Mouse (Mus musculus) kidney, embryonic 14.5 days (tissue): ENCODE measurements around the gene Lrp8. TPM values are rescaled to one million over a fixed set of nuclear protein-coding genes. Genes with fewer than 3 reads are reported as not detected.

Source experiments
- ATAC-seq: fragments of 200-750 bp; cut with Nextera tagmentation; 2 replicates; pipeline ENCODE4 v1.8.0; 2017; ENCODE audit warnings: moderate number of reproducible peaks, mild to moderate bottlenecking, moderate TSS enrichment, moderate library complexity; ENCODE audit not compliant: low FRiP score, low TSS enrichment
- H3K27ac ChIP-seq: fragments of 300-500 bp; sonication (generic); 2 replicates; pipeline ENCODE4 v1.5.1; 2014; ENCODE audit warnings: low read depth, mild to moderate bottlenecking, low read length, moderate library complexity, mixed read lengths
- H3K27me3 ChIP-seq: fragments of 300-500 bp; sonication (generic); 2 replicates; pipeline ENCODE4 v1.6.1; 2014; ENCODE audit warnings: mild to moderate bottlenecking, low read length; ENCODE audit not compliant: control insufficient read depth, insufficient read depth
- H3K36me3 ChIP-seq: fragments of 300-500 bp; sonication (generic); 2 replicates; pipeline ENCODE4 v1.6.1; 2014; ENCODE audit warnings: low read length, mixed read lengths; ENCODE audit not compliant: control insufficient read depth, insufficient read depth
- H3K4me1 ChIP-seq: fragments of 300-500 bp; sonication (generic); 2 replicates; pipeline ENCODE4 v1.6.1; 2014; ENCODE audit warnings: low read length, mixed read lengths; ENCODE audit not compliant: control insufficient read depth, insufficient read depth
- H3K4me2 ChIP-seq: fragments of 300-500 bp; sonication (generic); replicated peaks from 2 replicates; pipeline ENCODE4 v1.6.1; 2014; ENCODE audit warnings: low read depth, mild to moderate bottlenecking, low read length
- H3K4me3 ChIP-seq: fragments of 300-500 bp; sonication (generic); 2 replicates; pipeline ENCODE4 v1.5.1; 2014; ENCODE audit warnings: mild to moderate bottlenecking, low read length
- H3K9ac ChIP-seq: fragments of 300-500 bp; sonication (generic); 2 replicates; pipeline ENCODE4 v1.6.1; 2014; ENCODE audit warnings: low read depth, mild to moderate bottlenecking, low read length, moderate library complexity
- H3K9me3 ChIP-seq: fragments of 300-500 bp; sonication (generic); 2 replicates; pipeline ENCODE4 v1.6.1; 2016; ENCODE audit warnings: low read length; ENCODE audit not compliant: control insufficient read depth
- WGBS: fragments of 180-500 bp; shearing (Covaris S2); extraction: QIAGEN DNeasy Blood & Tissue Kit; methylation state at CpG from one replicate; pipeline ENCODE4 v1.1.7; 2014; 5-methylcytosine and 5-hydroxymethylcytosine counted together
- polyA plus RNA-seq: library from polyadenylated mRNA; unstranded; fragments of >200 nt; fragmentation: Nextera tagmentation; extraction: Ambion mirVana; gene quantifications from 2 replicates; pipeline ENCODE4 v1.2.1, GENCODE M21; 2014

Gene Lrp8
- polyA plus RNA-seq, 1 experiment from 2014 or later = 4.2 TPM

GRCm38 (mm10) chr4:107879254-107880050, 77.4 kb downstream of the Lrp8 start, which contains the start of gene Magoh:
TSS of gene Magoh (plus strand) at chr4:107879755.
- Histone ChIP-seq H3K9me3 (no peaks in the 10 kb centered on the region), H3K4me3 (peak within 1 kb of the TSS; percentile 79), H3K4me2 (peak within 1 kb of the TSS; percentile 86), H3K27me3 (no peaks in the 10 kb centered on the region), H3K36me3 (peaks cover 37% of the 10 kb centered on the region), H3K4me1 (peaks cover 5% of the 10 kb centered on the region; the same call in 1 of the 2 replicates), H3K27ac (no peak within 1 kb of the TSS), H3K9ac (peak within 1 kb of the TSS; percentile 82)
- 3% methylated on average over 48 of the region's 48 CpGs for WGBS
- peak; percentile 97 for ATAC-seq

GRCm38 (mm10) chr4:107881631-107882030, 79.6 kb downstream of the Lrp8 start:
- Histone ChIP-seq H3K4me3 (no peak overlapping the region), H3K9me3 (no peaks in the 10 kb centered on the region), H3K4me2 (no peak overlapping the region), H3K27ac (no peak overlapping the region), H3K9ac (no peak overlapping the region), H3K4me1 (peaks cover 5% of the 10 kb centered on the region; the same call in 1 of the 2 replicates), H3K36me3 (peaks cover 58% of the 10 kb centered on the region), H3K27me3 (no peaks in the 10 kb centered on the region)
- ATAC-seq = no peak
- WGBS = 94% methylated on average over 1 of the region's 1 CpGs

- no peak overlapping the region for H3K9ac ChIP-seq
- ATAC-seq = no peak
- no peak overlapping the region for H3K4me2 ChIP-seq
- H3K4me1 ChIP-seq = peaks cover 7% of the 10 kb centered on the region; the same call in 1 of the 2 replicates
- no peaks in the 10 kb centered on the region for H3K27me3 ChIP-seq
- H3K9me3 ChIP-seq = no peaks in the 10 kb centered on the region
- H3K27ac ChIP-seq = no peak overlapping the region
- peaks cover 62% of the 10 kb centered on the region for H3K36me3 ChIP-seq
- 88% methylated on average over 7 of the region's 7 CpGs for WGBS
- H3K4me3 ChIP-seq = no peak overlapping the region
These were observed 84.3 kb downstream of the Lrp8 start for GRCm38 (mm10) chr4:107886371-107886770.

- H3K4me3 ChIP-seq = peak overlapping the region; percentile 53
- H3K4me2 ChIP-seq = peak overlapping the region; percentile 88
- H3K9ac ChIP-seq = peak overlapping the region; percentile 69
- H3K4me1 ChIP-seq = peaks cover 7% of the 10 kb centered on the region; the same call in 1 of the 2 replicates
- H3K9me3 ChIP-seq = no peaks in the 10 kb centered on the region
- ATAC-seq = peak; percentile 38; the same call in 1 of the 2 replicates
- 0% methylated on average over 12 of the region's 12 CpGs for WGBS
- H3K36me3 ChIP-seq = peaks cover 57% of the 10 kb centered on the region
- no peaks in the 10 kb centered on the region for H3K27me3 ChIP-seq
- H3K27ac ChIP-seq = peak overlapping the region; percentile 83; the same call in 1 of the 2 replicates
These were observed 87.3 kb downstream of the Lrp8 start for GRCm38 (mm10) chr4:107889385-107889730.

- Histone ChIP-seq H3K4me1 (peaks cover 7% of the 10 kb centered on the region; the same call in 1 of the 2 replicates), H3K36me3 (peaks cover 55% of the 10 kb centered on the region), H3K9ac (peak within 1 kb of the TSS; percentile 69), H3K4me3 (peak within 1 kb of the TSS; percentile 53), H3K27ac (peak within 1 kb of the TSS; percentile 83), H3K27me3 (no peaks in the 10 kb centered on the region), H3K9me3 (no peaks in the 10 kb centered on the region), H3K4me2 (peak within 1 kb of the TSS; percentile 88)
- peak; percentile 95 for ATAC-seq
- under 1% methylated on average over 48 of the region's 48 CpGs for WGBS
These were observed 87.8 kb downstream of the Lrp8 start, which contains the start of gene 0610037L13Rik for GRCm38 (mm10) chr4:107889731-107890432. TSS of gene 0610037L13Rik (plus strand) at chr4:107889813.

DNA sequence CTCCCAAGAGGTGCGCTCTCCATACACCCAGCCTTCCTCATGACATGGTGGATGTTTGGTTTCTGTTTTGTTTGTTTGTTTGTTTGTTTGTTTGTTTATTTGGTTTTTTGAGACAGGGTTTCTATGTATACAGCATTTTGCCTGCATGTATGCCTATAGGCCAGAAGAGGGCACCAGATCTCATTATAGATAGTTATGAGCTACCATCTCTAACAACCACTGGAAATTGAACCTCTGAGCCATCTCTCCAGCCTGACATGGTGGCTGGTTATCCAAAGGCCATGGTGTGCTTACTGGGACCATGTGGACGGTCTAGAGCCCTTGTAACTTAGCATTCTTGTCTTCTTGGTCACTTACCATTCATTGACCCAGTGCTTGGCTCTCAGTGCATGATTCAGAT, 90.6 kb downstream of the Lrp8 start:
- Histone ChIP-seq H3K27ac (no peak overlapping the region), H3K4me3 (no peak overlapping the region), H3K27me3 (no peaks in the 10 kb centered on the region), H3K36me3 (peaks cover 56% of the 10 kb centered on the region), H3K9ac (no peak overlapping the region), H3K9me3 (no peaks in the 10 kb centered on the region), H3K4me2 (no peak overlapping the region), H3K4me1 (peaks cover 7% of the 10 kb centered on the region; the same call in 1 of the 2 replicates)
- 81% methylated on average over 2 of the region's 2 CpGs for WGBS
- ATAC-seq = no peak

DNA sequence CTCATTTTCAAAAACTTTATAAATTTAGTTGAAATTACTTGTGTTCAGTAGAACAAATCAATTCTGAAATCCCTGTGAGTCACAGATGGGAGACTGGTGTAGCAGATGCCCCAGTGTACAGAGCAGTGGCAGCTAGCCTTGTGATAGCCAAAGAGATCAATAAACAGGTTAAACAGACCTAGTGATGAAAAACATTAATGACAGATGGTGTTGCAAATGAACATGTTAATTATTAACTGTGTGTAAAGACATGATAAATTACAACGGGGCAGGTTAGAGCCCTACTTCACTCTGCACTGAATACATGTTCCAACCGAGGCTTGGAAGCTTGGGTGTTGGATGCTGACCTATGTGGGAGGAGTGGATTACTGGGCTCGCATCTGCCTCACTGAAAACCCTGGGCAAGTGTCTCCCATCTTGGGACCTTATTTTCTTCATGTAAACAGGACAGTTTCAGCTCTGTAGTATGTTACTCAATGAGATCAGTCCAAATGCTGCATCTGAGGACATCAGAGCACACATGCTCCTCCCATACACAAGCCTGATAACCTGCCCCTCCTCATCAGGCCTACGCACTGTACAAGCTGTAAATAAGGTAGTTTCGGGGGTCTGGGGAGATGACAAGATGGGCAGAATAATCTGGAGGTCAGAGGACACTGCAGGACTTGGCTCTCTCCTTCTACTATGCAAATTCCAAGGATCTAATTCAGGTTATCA, 97.3 kb downstream of the Lrp8 start:
- no peak overlapping the region for H3K9ac ChIP-seq
- peaks cover 53% of the 10 kb centered on the region for H3K36me3 ChIP-seq
- 83% methylated on average over 5 of the region's 5 CpGs for WGBS
- no peak overlapping the region for H3K27ac ChIP-seq
- H3K4me2 ChIP-seq = no peak overlapping the region
- no peaks in the 10 kb centered on the region for H3K27me3 ChIP-seq
- H3K4me1 ChIP-seq = no peaks in the 10 kb centered on the region
- H3K4me3 ChIP-seq = no peak overlapping the region
- no peak for ATAC-seq
- no peaks in the 10 kb centered on the region for H3K9me3 ChIP-seq

DNA sequence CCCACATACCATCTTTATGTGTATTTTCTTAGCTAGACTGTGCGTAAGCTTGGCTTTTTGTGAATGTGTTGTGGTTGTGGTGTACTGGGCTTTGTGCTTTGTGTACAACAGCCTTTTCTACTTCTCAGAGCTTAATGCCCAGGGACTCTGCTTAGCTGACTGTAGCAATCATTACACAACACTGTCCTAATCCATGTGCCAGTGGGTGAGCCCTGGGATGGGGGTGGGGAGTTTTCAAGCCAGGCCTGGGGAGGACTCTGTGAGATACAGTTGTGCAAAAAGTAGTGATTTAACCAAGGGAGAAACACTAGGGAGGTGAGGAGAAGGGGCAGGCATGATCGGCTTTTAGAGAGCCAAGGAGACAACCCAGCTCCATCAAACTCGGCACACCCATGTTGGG, 98.1 kb downstream of the Lrp8 start:
- no peak for ATAC-seq
- 90% methylated on average over 3 of the region's 3 CpGs for WGBS
- H3K27me3 ChIP-seq = no peaks in the 10 kb centered on the region

More for the DNA sequence above, 98.1 kb downstream of the Lrp8 start:
- Histone ChIP-seq H3K4me2 (no peak overlapping the region), H3K36me3 (peaks cover 49% of the 10 kb centered on the region), H3K27ac (no peak overlapping the region), H3K9ac (no peak overlapping the region), H3K9me3 (no peaks in the 10 kb centered on the region), H3K4me3 (no peak overlapping the region), H3K4me1 (no peaks in the 10 kb centered on the region)
